Mouse (Mus musculus) kidney, postnatal 0 days (tissue): ENCODE measurements around the gene Grm8. TPM values are rescaled to one million over a fixed set of nuclear protein-coding genes. Genes with fewer than 3 reads are reported as not detected.

Experiments used
- ATAC-seq: fragments of 200-750 bp; cut with Nextera tagmentation; replicated peaks from 2 replicates; pipeline ENCODE4 v1.8.0; 2017; ENCODE audit warnings: low read depth, moderate number of reproducible peaks, moderate TSS enrichment, moderate library complexity; ENCODE audit not compliant: low FRiP score
- DNase-seq: peaks from one replicate; pipeline ENCODE4 v3.0.0-alpha.2; 2016; ENCODE audit warnings: low spot score
- H3K27ac ChIP-seq: fragments of 300-500 bp; sonication (generic); 2 replicates; pipeline ENCODE4 v1.5.1; 2014; ENCODE audit warnings: mild to moderate bottlenecking
- H3K27me3 ChIP-seq: fragments of 300-500 bp; sonication (generic); 2 replicates; pipeline ENCODE4 v1.6.1; 2014; ENCODE audit warnings: low read length, mixed read lengths; ENCODE audit not compliant: insufficient read depth
- H3K36me3 ChIP-seq: fragments of 300-500 bp; sonication (generic); 2 replicates; pipeline ENCODE4 v1.6.1; 2014; ENCODE audit warnings: low read length, mixed read lengths; ENCODE audit not compliant: insufficient read depth
- H3K4me1 ChIP-seq: fragments of 300-500 bp; sonication (generic); replicated peaks from 2 replicates; pipeline ENCODE4 v1.6.1; 2014; ENCODE audit warnings: antibody characterized with exemption, low read length, mixed read lengths; ENCODE audit not compliant: insufficient read depth
- H3K4me2 ChIP-seq: fragments of 300-500 bp; sonication (generic); 2 replicates; pipeline ENCODE4 v1.6.1; 2014; ENCODE audit warnings: mild to moderate bottlenecking, low read length, moderate library complexity, mixed read lengths
- H3K4me3 ChIP-seq: fragments of 300-500 bp; sonication (generic); replicated peaks from 2 replicates; pipeline ENCODE4 v1.5.1; 2014; ENCODE audit warnings: low read depth, low read length
- H3K9ac ChIP-seq: fragments of 300-500 bp; sonication (generic); 2 replicates; pipeline ENCODE4 v1.6.1; 2014; ENCODE audit warnings: low read depth, low read length
- H3K9me3 ChIP-seq: fragments of 300-500 bp; sonication (generic); replicated peaks from 2 replicates; pipeline ENCODE4 v1.6.1; 2016; ENCODE audit warnings: low read length, inconsistent platforms, mixed read lengths
- CTCF ChIP-seq: IDR thresholded peaks from 2 replicates; pipeline ENCODE4 v1.5.1; 2016; ENCODE audit warnings: antibody characterized with exemption, low read depth, mild to moderate bottlenecking, moderate library complexity
- WGBS: fragments of 180-500 bp; shearing (Covaris S2); extraction: QIAGEN DNeasy Blood & Tissue Kit; methylation state at CpG from one replicate; pipeline ENCODE4 v1.1.7; 2014; 5-methylcytosine and 5-hydroxymethylcytosine counted together
- polyA plus RNA-seq: library from polyadenylated mRNA; unstranded; fragments of >200 nt; fragmentation: Nextera tagmentation; extraction: Ambion mirVana; gene quantifications from 2 replicates; pipeline ENCODE4 v1.2.1, GENCODE M21; 2015

The Grm8 gene
- polyA plus RNA-seq, 1 experiment from 2014 or later: 0.21 TPM

GRCm38 (mm10) chr6:28134251-28134801, 652 bp downstream of the Grm8 start:
- DNase-seq: peak; percentile 19
- Histone ChIP-seq H3K36me3 (no peaks in the 10 kb centered on the region), H3K27me3 (peaks cover 35% of the 10 kb centered on the region), H3K9ac (peak overlapping the region; percentile 2; the same call in 1 of the 2 replicates), H3K27ac (no peak overlapping the region), H3K4me3 (peak overlapping the region; percentile 46), H3K4me1 (peaks cover 5% of the 10 kb centered on the region), H3K9me3 (no peaks in the 10 kb centered on the region), H3K4me2 (peak overlapping the region; percentile 83)
- TF ChIP-seq CTCF: peak; percentile 36; the same call in 1 of the 2 replicates
- no peak for ATAC-seq
- WGBS: 1% methylated on average over 20 of the region's 20 CpGs

DNA sequence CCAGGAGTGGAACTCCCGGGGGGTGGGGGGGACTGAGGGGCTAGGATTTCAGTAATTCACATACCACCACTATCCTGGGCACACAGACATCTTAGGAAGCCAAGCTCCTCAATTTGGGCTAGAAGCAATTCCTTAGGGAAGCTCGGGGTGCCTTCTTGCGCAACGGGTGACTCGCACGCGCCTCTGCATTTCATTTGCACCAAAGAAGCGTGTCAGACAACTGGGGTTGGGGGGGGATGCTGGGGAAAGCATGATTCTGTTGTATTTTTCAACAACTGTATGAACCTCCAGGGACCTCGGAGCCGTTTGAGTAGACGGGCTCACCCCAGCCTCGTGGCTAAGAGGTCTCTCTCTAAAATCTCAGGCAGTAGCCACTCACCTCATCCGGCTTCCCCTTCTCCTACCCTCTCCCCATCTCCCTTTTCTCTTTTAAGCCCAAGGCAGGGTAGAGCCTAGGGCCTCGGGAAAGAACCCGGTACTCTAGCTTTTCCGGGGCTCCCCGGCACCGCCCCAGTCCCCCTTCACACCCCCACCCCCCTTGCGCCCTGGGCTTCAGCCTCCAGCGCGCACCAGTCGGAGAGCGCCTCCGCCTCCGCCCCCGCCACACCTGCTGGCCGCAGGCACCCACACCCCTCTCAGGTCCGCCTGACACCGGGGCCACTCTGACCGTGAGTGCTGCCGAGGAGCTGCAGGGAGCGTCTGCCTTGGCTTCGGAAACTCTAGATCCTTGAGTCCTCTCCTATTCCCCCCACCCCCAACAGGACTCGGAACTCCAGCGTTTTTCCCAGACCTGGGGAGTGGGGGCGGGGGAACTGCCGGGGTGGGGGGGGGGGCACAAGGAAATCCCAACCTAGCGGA, 1.5 kb downstream of the Grm8 start:
- H3K4me2 ChIP-seq: peak overlapping the region; percentile 83
- no peaks in the 10 kb centered on the region for H3K9me3 ChIP-seq
- peak overlapping the region; percentile 46 for H3K4me3 ChIP-seq
- WGBS: 1% methylated on average over 38 of the region's 38 CpGs
- no peak overlapping the region for H3K27ac ChIP-seq
- H3K36me3 ChIP-seq: no peaks in the 10 kb centered on the region
- H3K4me1 ChIP-seq: peaks cover 5% of the 10 kb centered on the region
- H3K9ac ChIP-seq: no peak overlapping the region
- ATAC-seq (no peak; the same call in 1 of the 2 replicates), DNase-seq (no peak)
- TF ChIP-seq CTCF: no peak
- peaks cover 35% of the 10 kb centered on the region for H3K27me3 ChIP-seq

- no peak overlapping the region for H3K4me2 ChIP-seq
- H3K27ac ChIP-seq: no peak overlapping the region
- no peaks in the 10 kb centered on the region for H3K9me3 ChIP-seq
- ATAC-seq (no peak), DNase-seq (no peak)
- H3K4me3 ChIP-seq: no peak overlapping the region
- H3K27me3 ChIP-seq: peaks cover 35% of the 10 kb centered on the region
- H3K36me3 ChIP-seq: no peaks in the 10 kb centered on the region
- no peak overlapping the region for H3K9ac ChIP-seq
- 18% methylated on average over 4 of the region's 4 CpGs for WGBS
- TF ChIP-seq CTCF: no peak
- peaks cover 5% of the 10 kb centered on the region for H3K4me1 ChIP-seq
These were observed 2.9 kb downstream of the Grm8 start for GRCm38 (mm10) chr6:28132056-28132455.

DNA sequence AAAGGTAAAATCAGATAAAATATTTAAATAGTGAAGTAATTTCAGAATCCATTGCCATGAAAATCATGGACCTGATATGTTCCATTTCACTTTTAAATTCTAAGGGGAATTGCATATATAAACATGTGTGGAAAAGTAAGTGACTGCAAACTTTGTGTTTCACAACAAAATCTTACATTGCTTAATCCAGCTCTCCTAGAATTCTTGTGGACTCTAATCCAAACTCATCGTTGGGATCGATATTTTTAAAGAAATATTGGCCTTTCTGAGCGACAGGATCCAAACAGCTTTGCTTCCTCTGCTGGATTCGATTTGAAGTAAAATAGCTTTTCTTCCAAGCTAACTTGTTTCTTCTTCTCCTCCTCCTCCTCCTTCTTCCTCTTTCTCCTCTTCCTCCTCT, 6.1 kb downstream of the Grm8 start:
- H3K27ac ChIP-seq: no peak overlapping the region
- WGBS: 92% methylated on average over 4 of the region's 4 CpGs
- DNase-seq (no peak), ATAC-seq (no peak)
- H3K27me3 ChIP-seq: peaks cover 22% of the 10 kb centered on the region
- H3K4me2 ChIP-seq: no peak overlapping the region
- H3K36me3 ChIP-seq: no peaks in the 10 kb centered on the region
- H3K4me3 ChIP-seq: no peak overlapping the region
- H3K9me3 ChIP-seq: no peaks in the 10 kb centered on the region
- H3K9ac ChIP-seq: no peak overlapping the region
- TF ChIP-seq CTCF: no peak
- H3K4me1 ChIP-seq: no peaks in the 10 kb centered on the region; the same call in 1 of the 2 replicates

DNA sequence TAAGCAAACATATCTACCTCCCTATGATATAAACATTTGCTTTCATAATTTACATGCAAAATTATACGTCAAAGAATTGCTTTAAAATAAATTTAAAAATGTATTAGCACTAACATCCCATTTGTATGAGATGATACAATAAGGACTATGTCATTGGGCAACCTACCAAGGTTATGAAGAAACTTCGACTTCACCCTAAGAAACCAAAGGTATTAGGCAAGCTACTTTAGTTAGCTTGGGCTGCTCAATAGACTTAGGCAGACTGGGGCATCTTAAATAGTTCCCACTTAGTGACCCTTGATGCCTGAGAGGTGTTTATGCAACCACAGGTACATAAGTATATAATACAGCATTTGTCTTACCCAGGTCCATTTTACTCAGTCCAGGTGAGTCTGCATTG, 19.5 kb downstream of the Grm8 start:
- 91% methylated on average over 2 of the region's 2 CpGs for WGBS
- no peaks in the 10 kb centered on the region for H3K36me3 ChIP-seq
- no peak overlapping the region for H3K4me2 ChIP-seq
- no peak for TF ChIP-seq CTCF
- no peaks in the 10 kb centered on the region for H3K27me3 ChIP-seq
- no peak for DNase-seq
- no peak overlapping the region for H3K4me3 ChIP-seq
- H3K9me3 ChIP-seq: no peaks in the 10 kb centered on the region
- H3K4me1 ChIP-seq: no peaks in the 10 kb centered on the region
- no peak overlapping the region for H3K27ac ChIP-seq
- ATAC-seq: no peak
- H3K9ac ChIP-seq: no peak overlapping the region

GRCm38 (mm10) chr6:28114916-28115315, 20.1 kb downstream of the Grm8 start:
- Histone ChIP-seq H3K9me3 (no peaks in the 10 kb centered on the region), H3K27ac (no peak overlapping the region), H3K4me2 (no peak overlapping the region), H3K27me3 (no peaks in the 10 kb centered on the region), H3K9ac (no peak overlapping the region), H3K4me1 (no peaks in the 10 kb centered on the region), H3K36me3 (no peaks in the 10 kb centered on the region), H3K4me3 (no peak overlapping the region)
- no peak for ATAC-seq
- 86% methylated on average over 1 of the region's 1 CpGs for WGBS
- DNase-seq: no peak
- TF ChIP-seq CTCF: no peak
